Mouse (Mus musculus): ENCODE results near the gene Dnajb3.
A peak's percentile ranks its signal among the peaks of the same experiment; 100 is the strongest.

Gene Dnajb3

GRCm38 (mm10) chr1:88205294-88205922, at the start of gene Dnajb3:
Gene Dnajb3, minus strand, starts transcription at chr1:88205782.
- DNase-seq (ENCODE audit: low read depth, low spot score): peak; percentile 89

GRCm38 (mm10) chr1:88254793-88255465, 49.3 kb upstream of the Dnajb3 start:
- DNase-seq (ENCODE audit: low read depth, low spot score): no peak

GRCm38 (mm10) chr1:88253540-88253939, 48.0 kb upstream of the Dnajb3 start:
- no peak for DNase-seq (ENCODE audit: low read depth, low spot score)

- DNase-seq (ENCODE audit: low read depth, low spot score): no peak
Observed at GRCm38 (mm10) chr1:88253106-88253505, 47.5 kb upstream of the Dnajb3 start.

GRCm38 (mm10) chr1:88250023-88250422, 44.4 kb upstream of the Dnajb3 start:
- DNase-seq (ENCODE audit: low read depth, low spot score): no peak

- no peak for DNase-seq (ENCODE audit: low read depth, low spot score)
Observed at GRCm38 (mm10) chr1:88249596-88249995, 44.0 kb upstream of the Dnajb3 start.

- no peak for DNase-seq (ENCODE audit: low read depth, low spot score)
Observed at GRCm38 (mm10) chr1:88248658-88249057, 43.1 kb upstream of the Dnajb3 start.

- DNase-seq (ENCODE audit: low read depth, low spot score): no peak
Observed at GRCm38 (mm10) chr1:88247660-88248059, 42.1 kb upstream of the Dnajb3 start.

- DNase-seq (ENCODE audit: low read depth, low spot score): no peak
Observed at GRCm38 (mm10) chr1:88246386-88246785, 40.8 kb upstream of the Dnajb3 start.

- DNase-seq (ENCODE audit: low read depth, low spot score): no peak
Observed at GRCm38 (mm10) chr1:88245881-88246280, 40.3 kb upstream of the Dnajb3 start.

- DNase-seq (ENCODE audit: low read depth, low spot score): no peak
Observed at GRCm38 (mm10) chr1:88243861-88244260, 38.3 kb upstream of the Dnajb3 start.

GRCm38 (mm10) chr1:88240579-88240978, 35.0 kb upstream of the Dnajb3 start:
- DNase-seq (ENCODE audit: low read depth, low spot score): no peak

GRCm38 (mm10) chr1:88240072-88240471, 34.5 kb upstream of the Dnajb3 start:
- no peak for DNase-seq (ENCODE audit: low read depth, low spot score)

- DNase-seq (ENCODE audit: low read depth, low spot score): no peak
Observed at GRCm38 (mm10) chr1:88238771-88239170, 33.2 kb upstream of the Dnajb3 start.

- no peak for DNase-seq (ENCODE audit: low read depth, low spot score)
Observed at GRCm38 (mm10) chr1:88237311-88237710, 31.7 kb upstream of the Dnajb3 start.

GRCm38 (mm10) chr1:88235894-88236415, 30.4 kb upstream of the Dnajb3 start:
- DNase-seq (ENCODE audit: low read depth, low spot score): no peak

- DNase-seq (ENCODE audit: low read depth, low spot score): no peak
Observed at GRCm38 (mm10) chr1:88235046-88235893, 29.7 kb upstream of the Dnajb3 start.

GRCm38 (mm10) chr1:88234646-88235045, 29.1 kb upstream of the Dnajb3 start:
- DNase-seq (ENCODE audit: low read depth, low spot score): no peak

GRCm38 (mm10) chr1:88234248-88234610, 28.6 kb upstream of the Dnajb3 start:
- no peak for DNase-seq (ENCODE audit: low read depth, low spot score)

GRCm38 (mm10) chr1:88233421-88234247, 28.1 kb upstream of the Dnajb3 start:
- DNase-seq (ENCODE audit: low read depth, low spot score): no peak

- no peak for DNase-seq (ENCODE audit: low read depth, low spot score)
Observed at GRCm38 (mm10) chr1:88232664-88233380, 27.2 kb upstream of the Dnajb3 start.
